Mouse (Mus musculus) heart, postnatal 0 days (tissue): ENCODE measurements around the gene Utf1. TPM values are rescaled to one million over a fixed set of nuclear protein-coding genes. Genes with fewer than 3 reads are reported as not detected.
A peak's percentile ranks its signal among the peaks of the same experiment; 100 is the strongest.

Experiments
- ATAC-seq: fragments of 200-750 bp; cut with Nextera tagmentation; 2 replicates; pipeline ENCODE4 v1.8.0; 2017; ENCODE audit warnings: low read depth, moderate number of reproducible peaks, moderate library complexity; ENCODE audit not compliant: insufficient read depth
- DNase-seq: peaks from one replicate; pipeline ENCODE4 v3.0.0-alpha.2; 2016; ENCODE audit warnings: low spot score
- H3K27ac ChIP-seq: fragments of 300-500 bp; sonication (generic); 2 replicates; pipeline ENCODE4 v1.5.1; 2014; ENCODE audit warnings: low read depth, mild to moderate bottlenecking
- H3K27me3 ChIP-seq: fragments of 300-500 bp; sonication (generic); 2 replicates; pipeline ENCODE4 v1.6.1; 2014; ENCODE audit warnings: low read length, mixed read lengths; ENCODE audit not compliant: control insufficient read depth, insufficient read depth
- H3K36me3 ChIP-seq: fragments of 300-500 bp; sonication (generic); replicated peaks from 2 replicates; pipeline ENCODE4 v1.6.1; 2014; ENCODE audit warnings: low read length, mixed read lengths; ENCODE audit not compliant: control insufficient read depth, insufficient read depth
- H3K4me1 ChIP-seq: fragments of 300-500 bp; sonication (generic); 2 replicates; pipeline ENCODE4 v1.6.1; 2014; ENCODE audit warnings: antibody characterized with exemption; ENCODE audit not compliant: control insufficient read depth, insufficient read depth
- H3K4me2 ChIP-seq: fragments of 300-500 bp; sonication (generic); 2 replicates; pipeline ENCODE4 v1.6.1; 2014; ENCODE audit warnings: low read depth, mild to moderate bottlenecking, low read length, moderate library complexity
- H3K4me3 ChIP-seq: fragments of 300-500 bp; sonication (generic); 2 replicates; pipeline ENCODE4 v1.5.1; 2014; ENCODE audit warnings: low read depth, low read length
- H3K9ac ChIP-seq: fragments of 300-500 bp; sonication (generic); replicated peaks from 2 replicates; pipeline ENCODE4 v1.6.1; 2014; ENCODE audit warnings: low read depth, low read length, mixed read lengths
- H3K9me3 ChIP-seq: fragments of 300-500 bp; sonication (generic); replicated peaks from 2 replicates; pipeline ENCODE4 v1.6.1; 2016; ENCODE audit warnings: low read length; ENCODE audit not compliant: control insufficient read depth
- CTCF ChIP-seq: IDR thresholded peaks from 2 replicates; pipeline ENCODE4 v1.5.1; 2016; ENCODE audit warnings: antibody characterized with exemption, control low read depth, low read depth
- EP300 ChIP-seq: IDR thresholded peaks from 2 replicates; pipeline ENCODE4 v1.6.1; 2016; ENCODE audit warnings: antibody characterized with exemption, low read depth
- WGBS: fragments of 180-500 bp; shearing (Covaris S2); extraction: QIAGEN DNeasy Blood & Tissue Kit; methylation state at CpG from one replicate; pipeline ENCODE4 v1.1.7; 2014; 5-methylcytosine and 5-hydroxymethylcytosine counted together
- polyA plus RNA-seq: library from polyadenylated mRNA; unstranded; fragments of >200 nt; fragmentation: Nextera tagmentation; extraction: Ambion mirVana; gene quantifications from 2 replicates; pipeline ENCODE4 v1.2.1, GENCODE M21; 2015
- total RNA-seq: library from RNA; depleted of rRNA; stranded (reverse); fragments of >200 nt; gene quantifications from 2 replicates; pipeline ENCODE4 v1.2.3, GENCODE M21; 2014; ENCODE audit warnings: low replicate concordance

The Utf1 gene
- total and polyA plus RNA-seq, 2 experiments from 2014 or later = not detected

DNA sequence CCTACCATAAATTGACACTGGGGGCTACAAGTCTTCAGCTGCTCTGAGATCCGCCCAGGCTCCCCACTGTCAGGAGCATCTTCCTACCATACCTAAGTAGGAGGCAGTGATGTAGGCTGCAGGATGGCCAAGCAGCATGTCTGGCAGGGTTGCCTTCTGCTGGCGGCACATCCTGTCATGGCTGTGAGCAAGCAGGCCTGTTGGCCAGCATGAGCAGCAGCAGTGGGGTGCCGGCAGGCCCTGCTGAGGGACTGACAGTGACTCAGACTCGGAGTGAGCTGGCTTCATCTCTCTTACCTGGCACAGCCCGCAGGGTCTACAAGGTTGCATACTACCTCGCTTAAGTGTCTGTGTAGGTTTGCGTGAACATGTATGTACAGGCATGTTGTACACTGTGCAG lies 44.1 kb upstream of the Utf1 start:
- 65% methylated on average over 7 of the region's 7 CpGs for WGBS

DNA sequence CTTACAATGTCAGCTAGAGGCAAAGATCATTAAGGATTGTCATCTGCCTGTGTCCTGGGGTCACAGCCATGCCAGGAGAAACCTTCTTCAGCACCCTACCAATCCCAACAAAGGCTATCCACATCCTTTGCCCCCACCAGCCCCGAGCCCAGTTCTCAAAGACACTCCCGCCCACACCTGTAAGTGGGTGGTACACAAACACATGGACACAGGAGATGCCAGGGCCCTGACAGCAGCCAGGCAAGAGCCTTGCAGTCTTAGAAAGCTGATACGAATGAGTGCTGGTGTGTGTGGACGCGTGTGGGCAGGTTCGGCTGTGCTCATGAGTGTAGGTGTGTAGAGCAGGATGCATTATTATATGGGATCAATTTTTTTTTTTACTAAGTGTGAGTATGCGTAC lies 43.1 kb upstream of the Utf1 start:
- Histone ChIP-seq H3K27me3 (peaks cover 27% of the 10 kb centered on the region), H3K9ac (no peak overlapping the region), H3K9me3 (no peaks in the 10 kb centered on the region), H3K4me2 (no peak overlapping the region), H3K4me3 (no peak overlapping the region), H3K36me3 (no peaks in the 10 kb centered on the region), H3K4me1 (no peaks in the 10 kb centered on the region), H3K27ac (no peak overlapping the region)
- TF ChIP-seq CTCF (no peak), EP300 (no peak)
- no peak for DNase-seq
- 82% methylated on average over 7 of the region's 7 CpGs for WGBS
- no peak for ATAC-seq

More for the DNA sequence above, 44.1 kb upstream of the Utf1 start:
- Histone ChIP-seq H3K27ac (no peak overlapping the region), H3K9me3 (no peaks in the 10 kb centered on the region), H3K4me3 (no peak overlapping the region), H3K9ac (no peak overlapping the region), H3K27me3 (peaks cover 29% of the 10 kb centered on the region), H3K4me1 (no peaks in the 10 kb centered on the region), H3K4me2 (no peak overlapping the region), H3K36me3 (no peaks in the 10 kb centered on the region)
- TF ChIP-seq EP300 (no peak), CTCF (no peak)
- ATAC-seq (no peak), DNase-seq (no peak)

DNA sequence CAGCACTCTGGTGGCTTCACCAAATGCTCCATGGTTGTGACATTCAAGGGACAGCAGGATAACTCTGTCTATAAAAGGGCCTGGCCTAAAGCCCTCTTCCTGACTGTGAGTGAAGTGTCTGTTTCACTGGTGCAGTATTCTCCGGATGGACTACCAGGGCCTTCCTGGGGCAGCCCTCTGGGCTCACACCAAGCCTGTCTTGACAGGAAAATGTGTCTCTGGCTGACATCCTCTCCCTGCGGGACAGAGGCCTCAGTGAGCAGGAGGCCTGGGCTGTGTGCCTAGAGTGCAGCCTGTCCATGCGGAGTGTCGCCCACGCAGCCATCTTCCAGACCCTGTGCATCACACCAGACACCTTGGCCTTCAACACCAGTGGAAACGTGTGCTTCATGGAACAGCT lies 42.7 kb upstream of the Utf1 start:
- ATAC-seq (no peak), DNase-seq (no peak)
- H3K4me3 ChIP-seq = no peak overlapping the region
- H3K27ac ChIP-seq = no peak overlapping the region
- no peaks in the 10 kb centered on the region for H3K9me3 ChIP-seq
- WGBS = 67% methylated on average over 6 of the region's 6 CpGs
- H3K4me2 ChIP-seq = no peak overlapping the region
- TF ChIP-seq CTCF (no peak), EP300 (no peak)
- H3K36me3 ChIP-seq = no peaks in the 10 kb centered on the region
- H3K9ac ChIP-seq = no peak overlapping the region
- peaks cover 23% of the 10 kb centered on the region for H3K27me3 ChIP-seq
- no peaks in the 10 kb centered on the region for H3K4me1 ChIP-seq

DNA sequence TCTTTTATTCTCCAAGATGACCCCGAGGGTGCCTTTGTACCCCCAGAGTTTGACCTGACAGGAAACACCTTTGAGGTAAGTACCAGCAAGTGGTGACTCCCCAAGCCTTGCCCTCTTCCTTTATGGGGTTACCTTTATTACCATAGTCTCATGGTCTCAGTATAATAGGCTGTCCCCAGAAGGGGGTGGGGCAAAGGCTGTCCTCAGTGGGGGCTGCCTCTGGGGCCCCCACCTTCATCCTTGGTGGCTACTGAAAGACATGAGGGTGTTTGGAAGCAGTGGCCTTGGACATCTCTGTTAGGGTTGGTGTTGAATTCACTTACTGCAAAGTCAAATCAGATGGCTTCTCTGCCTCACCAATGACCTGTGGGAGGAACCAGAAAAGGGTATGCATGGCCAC lies 41.6 kb upstream of the Utf1 start:
- H3K4me1 ChIP-seq = no peaks in the 10 kb centered on the region

DNA sequence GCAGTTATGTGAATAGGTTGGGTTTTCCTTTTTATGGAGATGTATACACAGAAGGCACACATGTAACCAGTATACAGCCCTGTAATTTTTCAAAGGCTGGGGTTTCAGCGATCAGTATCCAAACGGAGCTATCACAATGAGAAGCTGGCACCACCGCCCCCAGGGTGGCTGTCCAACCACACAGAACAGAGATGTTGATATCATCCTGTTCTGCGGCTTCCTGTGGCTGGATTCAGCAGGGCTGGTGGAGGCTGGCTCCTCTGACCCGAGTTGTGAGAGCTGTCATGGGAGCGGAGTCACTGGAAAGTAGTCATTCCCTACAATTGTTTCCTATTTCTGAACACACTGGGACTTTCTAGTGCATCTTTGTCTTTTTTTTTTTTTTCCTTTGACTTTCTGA lies 38.3 kb upstream of the Utf1 start:
- H3K36me3 ChIP-seq = no peaks in the 10 kb centered on the region
- DNase-seq (no peak), ATAC-seq (no peak)
- H3K9me3 ChIP-seq = no peaks in the 10 kb centered on the region
- TF ChIP-seq CTCF = no peak
- no peak for TF ChIP-seq EP300
- H3K9ac ChIP-seq = no peak overlapping the region
- no peak overlapping the region for H3K27ac ChIP-seq
- H3K27me3 ChIP-seq = peaks cover 13% of the 10 kb centered on the region
- no peaks in the 10 kb centered on the region for H3K4me1 ChIP-seq
- no peak overlapping the region for H3K4me2 ChIP-seq
- no peak overlapping the region for H3K4me3 ChIP-seq
- WGBS = 23% methylated on average over 6 of the region's 6 CpGs

More for the DNA sequence above, 41.6 kb upstream of the Utf1 start:
- Histone ChIP-seq H3K4me3 (no peak overlapping the region), H3K4me2 (no peak overlapping the region), H3K9me3 (no peaks in the 10 kb centered on the region), H3K27ac (no peak overlapping the region), H3K36me3 (no peaks in the 10 kb centered on the region), H3K27me3 (peaks cover 13% of the 10 kb centered on the region), H3K9ac (no peak overlapping the region)
- DNase-seq = no peak
- no peak for ATAC-seq
- TF ChIP-seq EP300 = no peak
- TF ChIP-seq CTCF = no peak
- WGBS = 42% methylated on average over 1 of the region's 1 CpGs

DNA sequence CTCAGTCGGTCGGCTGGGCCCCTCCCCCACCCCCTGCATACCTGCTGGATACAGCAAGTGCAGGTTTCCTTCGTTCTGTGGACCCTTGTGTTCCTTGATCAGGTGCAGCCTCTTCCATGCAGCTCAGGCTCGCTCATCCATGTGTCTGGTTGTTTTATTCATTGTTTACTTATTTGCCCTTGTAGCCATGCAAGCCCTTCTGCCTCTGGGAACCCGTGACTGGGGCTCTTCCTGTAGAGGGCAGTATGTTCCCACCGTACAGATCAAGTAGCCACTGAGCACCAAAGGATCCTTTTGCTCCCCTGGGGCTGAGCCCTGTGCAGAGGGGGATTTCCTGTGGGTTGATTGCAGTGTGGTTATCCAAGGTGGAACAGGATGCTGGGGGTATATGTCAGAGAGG lies 37.9 kb upstream of the Utf1 start:
- no peak overlapping the region for H3K4me2 ChIP-seq
- H3K27me3 ChIP-seq = peaks cover 11% of the 10 kb centered on the region
- no peaks in the 10 kb centered on the region for H3K9me3 ChIP-seq
- no peak overlapping the region for H3K4me3 ChIP-seq
- no peaks in the 10 kb centered on the region for H3K4me1 ChIP-seq
- WGBS = 4% methylated on average over 6 of the region's 6 CpGs
- peak; percentile 55 for TF ChIP-seq CTCF
- no peak for TF ChIP-seq EP300
- ATAC-seq = peak; percentile 69
- DNase-seq = peak; percentile 33
- H3K27ac ChIP-seq = no peak overlapping the region
- H3K9ac ChIP-seq = no peak overlapping the region
- no peaks in the 10 kb centered on the region for H3K36me3 ChIP-seq
